Mouse (Mus musculus): ENCODE measurements around the gene Lce1a1.
A peak's percentile ranks its signal among the peaks of the same experiment; 100 is the strongest.

Gene Lce1a1

DNA sequence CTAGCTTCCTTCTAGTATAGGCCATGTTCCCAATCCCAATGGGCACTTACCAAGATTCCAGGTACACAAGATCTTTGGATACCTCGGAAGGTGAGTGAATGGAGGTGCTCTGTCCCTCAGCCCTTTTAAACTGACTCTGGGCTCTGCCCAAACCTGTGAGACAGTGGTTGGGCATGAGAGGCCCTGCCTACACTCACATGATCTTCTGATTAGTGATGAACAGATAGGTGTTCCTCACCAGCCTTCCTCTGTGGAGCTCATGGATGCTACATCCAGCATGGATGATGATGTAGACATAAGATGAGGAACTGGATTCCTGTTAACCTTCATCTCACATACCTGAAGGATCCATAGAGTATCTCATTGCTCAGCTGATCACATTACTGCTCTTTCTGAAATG, at the start of gene Lce1a1:
TSS of gene Lce1a1 (minus strand) at position 101 of the 400 bp plus-strand sequence.
- DNase-seq (ENCODE audit: extremely low read depth, insufficient read length, low spot score): no peak

DNA sequence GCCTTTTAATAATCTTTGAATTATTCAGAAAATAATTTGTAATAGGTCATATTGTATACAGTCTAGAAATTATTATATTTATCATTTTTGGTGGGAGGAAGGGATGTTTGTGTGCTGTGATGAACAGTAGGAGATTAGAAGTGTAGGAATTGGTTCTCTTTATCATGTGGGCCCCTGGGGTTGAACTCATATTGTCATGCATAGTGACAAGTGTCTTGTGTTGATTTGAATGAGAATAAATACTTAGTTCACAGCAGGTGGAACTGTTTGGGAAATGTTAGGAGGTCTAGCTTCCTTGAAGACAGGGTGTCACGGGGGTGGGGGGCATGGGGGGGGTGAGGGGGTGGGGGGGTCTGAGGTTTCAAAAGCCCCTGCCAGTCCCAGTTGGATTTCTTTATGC, 46.5 kb upstream of the Lce1a1 start:
- no peak for DNase-seq (ENCODE audit: extremely low read depth, insufficient read length, low spot score)

DNA sequence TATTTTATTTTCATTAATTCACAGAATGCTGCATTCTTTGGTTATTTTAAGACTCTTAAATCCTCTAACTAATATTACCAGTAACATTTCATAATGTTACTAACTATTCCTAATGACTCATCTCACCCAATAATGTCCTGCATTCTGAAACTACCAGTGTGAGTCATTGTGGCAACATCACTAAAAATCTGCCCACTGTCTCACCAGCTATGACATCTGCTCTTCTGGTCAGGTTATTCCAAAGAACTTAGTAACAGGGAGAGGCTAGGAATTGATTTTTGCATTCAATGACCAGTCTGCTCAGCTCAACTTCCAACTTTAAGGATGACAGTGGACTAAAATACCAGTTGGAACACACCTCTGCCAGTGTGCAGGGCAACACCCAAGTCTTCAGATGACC, 43.6 kb upstream of the Lce1a1 start:
- peak; percentile 69 for DNase-seq (ENCODE audit: extremely low read depth, insufficient read length, low spot score)

DNA sequence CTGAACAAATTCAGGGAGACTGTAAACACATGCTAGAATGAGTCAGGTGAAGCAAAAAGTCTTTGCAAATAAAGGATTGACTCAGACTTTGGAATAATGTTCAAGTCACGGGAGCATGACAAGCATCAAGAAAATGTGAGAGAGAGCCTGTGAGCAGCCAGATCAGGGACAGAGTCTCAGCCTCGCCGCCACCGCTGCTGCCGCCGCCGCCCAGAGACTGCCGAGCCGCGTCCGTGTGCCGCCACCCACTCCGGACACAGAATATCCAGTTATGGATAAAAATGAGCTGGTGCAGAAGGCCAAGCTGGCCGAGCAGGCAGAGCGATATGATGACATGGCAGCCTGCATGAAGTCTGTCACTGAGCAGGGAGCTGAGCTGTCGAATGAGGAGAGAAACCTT, 41.0 kb upstream of the Lce1a1 start:
- peak; percentile 24 for DNase-seq (ENCODE audit: extremely low read depth, insufficient read length, low spot score)

GRCm38 (mm10) chr3:92687110-92687509, 39.0 kb upstream of the Lce1a1 start, which contains the start of gene Lce1d:
Lce1d (minus strand) TSS chr3:92687210.
- DNase-seq (ENCODE audit: extremely low read depth, insufficient read length, low spot score): no peak

DNA sequence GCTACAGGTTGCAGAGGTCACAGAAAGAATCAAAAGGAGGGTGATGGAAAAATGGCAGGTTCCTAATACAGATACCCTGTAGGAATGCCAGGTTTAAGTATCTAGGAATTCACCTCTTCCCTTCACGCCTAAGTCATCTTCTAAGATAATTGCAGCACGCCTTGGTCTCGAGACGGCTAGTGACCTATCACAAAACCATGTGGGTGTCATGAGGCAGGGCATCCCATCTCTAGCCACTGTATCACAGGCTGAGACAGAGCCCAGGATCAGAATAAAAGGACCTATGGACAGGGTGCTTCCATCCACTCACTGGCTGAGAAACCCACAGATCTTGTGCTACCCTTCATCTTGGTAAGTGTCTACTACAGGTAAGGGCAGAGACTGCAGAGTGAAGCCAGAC, 30.8 kb upstream of the Lce1a1 start, which contains the start of gene Lce1c:
TSS of gene Lce1c (plus strand) at position 301 of the 400 bp plus-strand sequence.
- DNase-seq (ENCODE audit: extremely low read depth, insufficient read length, low spot score): no peak

- DNase-seq (ENCODE audit: extremely low read depth, insufficient read length, low spot score): no peak
Observed at GRCm38 (mm10) chr3:92670215-92670614, 22.1 kb upstream of the Lce1a1 start, which contains the start of gene Lce1a2. Lce1a2 (minus strand) TSS chr3:92670315.

- no peak for DNase-seq (ENCODE audit: extremely low read depth, insufficient read length, low spot score)
Observed at GRCm38 (mm10) chr3:92656826-92657225, 8.7 kb upstream of the Lce1a1 start, which contains the start of gene Lce1b. Lce1b (minus strand) TSS chr3:92656926.

DNA sequence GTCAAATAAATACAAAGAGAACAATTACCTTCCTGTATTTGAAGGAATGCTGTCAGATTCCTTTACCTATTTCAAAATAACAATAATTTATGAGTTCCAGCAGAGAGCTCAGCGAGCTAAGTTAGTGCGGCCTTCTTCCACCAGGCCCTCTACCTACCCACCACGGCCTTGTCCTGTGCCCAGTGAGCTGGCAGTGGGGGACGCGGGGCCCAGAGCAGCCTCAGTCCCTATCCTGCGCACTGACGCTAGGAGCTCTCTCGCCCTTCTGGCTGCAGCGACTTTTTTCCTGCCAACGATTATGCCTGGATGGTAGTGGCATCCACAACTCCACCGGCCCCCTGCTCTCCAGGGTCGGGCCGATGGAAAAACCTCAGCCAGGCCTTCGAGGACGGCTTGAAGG, 8.3 kb downstream of the Lce1a1 start:
- no peak for DNase-seq (ENCODE audit: extremely low read depth, insufficient read length, low spot score)

- DNase-seq (ENCODE audit: extremely low read depth, insufficient read length, low spot score): no peak
Observed at GRCm38 (mm10) chr3:92638653-92638991, 9.5 kb downstream of the Lce1a1 start.

DNA sequence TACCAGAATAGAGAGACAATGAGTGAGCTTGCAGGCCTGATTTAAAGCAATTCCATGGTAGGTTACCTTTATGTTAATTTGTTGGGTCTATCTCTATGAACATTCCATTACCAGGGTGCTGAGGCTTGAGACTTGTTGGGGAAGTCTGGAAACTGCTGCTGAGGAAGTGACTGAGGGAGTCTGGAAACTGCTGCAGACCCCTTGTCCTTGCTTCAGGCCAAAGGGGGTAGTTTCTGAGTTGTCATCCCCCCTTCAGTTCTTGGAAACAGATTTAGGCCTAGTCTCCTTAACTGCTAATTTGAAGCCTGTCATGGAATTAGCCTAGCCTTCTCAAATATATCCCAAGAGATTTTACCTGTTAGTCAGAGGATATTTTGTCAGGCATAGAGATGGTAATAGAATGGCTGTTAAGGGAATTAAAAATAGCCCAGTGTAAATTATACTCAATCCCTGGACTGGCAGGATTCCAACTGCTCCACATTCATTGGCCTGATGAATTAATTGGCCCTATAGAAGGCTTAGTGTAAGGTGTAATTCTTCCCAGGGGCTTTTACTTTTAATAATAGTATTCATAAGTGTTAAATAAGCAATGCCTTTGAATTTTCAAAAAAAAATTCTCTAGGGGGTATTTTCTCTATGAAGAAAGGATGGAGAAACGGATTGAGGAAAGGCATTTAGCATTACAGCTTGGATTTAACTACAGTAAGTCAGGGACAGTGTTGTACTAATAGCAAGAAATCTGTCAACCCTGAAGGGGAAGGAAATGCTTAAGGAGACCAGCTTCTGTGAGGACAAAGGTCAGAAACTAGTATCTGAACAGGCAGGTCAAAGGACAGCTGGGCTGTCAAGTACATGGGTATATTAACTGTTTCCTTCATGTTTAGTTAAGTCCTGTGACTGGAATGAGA, 10.1 kb downstream of the Lce1a1 start:
- no peak for DNase-seq (ENCODE audit: extremely low read depth, insufficient read length, low spot score)

DNA sequence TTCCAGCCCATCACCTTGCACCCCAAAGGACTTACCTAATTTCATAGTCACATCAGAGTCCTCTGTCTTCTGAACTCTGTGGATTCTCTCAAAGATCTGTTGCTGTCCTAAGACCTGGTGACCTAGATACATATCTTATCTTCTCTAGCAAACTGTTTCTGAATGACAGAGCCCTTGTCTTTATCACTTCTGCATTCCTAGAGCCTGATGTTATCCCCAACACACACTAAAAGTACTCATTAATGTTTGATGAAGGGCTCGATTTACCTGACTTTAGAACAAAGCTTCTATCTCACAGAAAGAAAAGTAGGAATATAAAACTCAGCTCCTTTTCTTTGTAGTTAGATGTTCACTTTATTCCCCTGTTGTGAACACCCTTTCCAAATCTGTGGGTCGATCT, 26.5 kb downstream of the Lce1a1 start, which contains the start of gene Lce6a:
TSS of gene Lce6a (minus strand) at position 101 of the 400 bp plus-strand sequence.
- DNase-seq (ENCODE audit: extremely low read depth, insufficient read length, low spot score): no peak

GRCm38 (mm10) chr3:92609804-92610203, 38.3 kb downstream of the Lce1a1 start:
- peak; percentile 18 for DNase-seq (ENCODE audit: extremely low read depth, insufficient read length, low spot score)

- no peak for DNase-seq (ENCODE audit: extremely low read depth, insufficient read length, low spot score)
Observed at GRCm38 (mm10) chr3:92607392-92607791, 40.7 kb downstream of the Lce1a1 start, which contains the start of gene 2210017I01Rik. 2210017I01Rik (minus strand) TSS chr3:92607492.

DNA sequence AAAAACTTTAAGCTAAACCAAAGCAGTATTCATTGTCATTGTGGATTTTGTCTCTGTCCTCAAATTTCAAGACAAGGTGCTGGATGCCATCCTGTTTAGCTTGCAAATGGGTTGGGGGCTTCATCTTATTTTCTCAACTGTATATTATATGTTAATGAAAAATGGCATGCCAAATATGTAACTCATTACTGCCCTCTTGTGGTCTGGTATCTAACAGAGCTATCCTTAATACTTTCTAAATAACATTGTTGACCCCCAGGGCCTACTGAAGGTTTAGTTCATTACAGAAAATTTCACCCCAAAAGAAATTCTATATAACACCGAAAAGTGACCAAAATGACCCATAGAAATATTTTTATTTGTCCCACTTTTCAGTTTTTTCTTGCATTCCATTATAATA, 45.9 kb downstream of the Lce1a1 start:
- no peak for DNase-seq (ENCODE audit: extremely low read depth, insufficient read length, low spot score)

DNA sequence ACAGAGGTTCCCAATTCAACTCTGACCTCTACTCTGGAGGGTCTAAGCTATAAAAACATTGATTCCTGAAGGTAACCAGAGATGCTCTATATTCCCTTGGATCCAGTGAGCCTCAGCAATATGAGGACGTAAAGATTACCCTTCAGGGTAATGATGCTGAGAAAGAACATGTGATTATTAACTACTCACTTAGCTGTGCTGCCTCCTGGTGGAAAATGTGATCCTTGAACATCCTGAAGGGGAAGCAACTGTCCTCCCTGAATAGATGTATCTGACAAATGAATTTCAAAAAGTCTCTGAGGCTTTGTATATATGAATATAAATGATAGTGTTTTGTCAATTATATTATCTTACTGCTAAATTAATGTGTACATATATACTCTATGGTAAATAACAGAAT, 47.7 kb downstream of the Lce1a1 start:
- DNase-seq (ENCODE audit: extremely low read depth, insufficient read length, low spot score): no peak

- DNase-seq (ENCODE audit: extremely low read depth, insufficient read length, low spot score): no peak
Observed at GRCm38 (mm10) chr3:92599973-92600372, 48.1 kb downstream of the Lce1a1 start.

DNA sequence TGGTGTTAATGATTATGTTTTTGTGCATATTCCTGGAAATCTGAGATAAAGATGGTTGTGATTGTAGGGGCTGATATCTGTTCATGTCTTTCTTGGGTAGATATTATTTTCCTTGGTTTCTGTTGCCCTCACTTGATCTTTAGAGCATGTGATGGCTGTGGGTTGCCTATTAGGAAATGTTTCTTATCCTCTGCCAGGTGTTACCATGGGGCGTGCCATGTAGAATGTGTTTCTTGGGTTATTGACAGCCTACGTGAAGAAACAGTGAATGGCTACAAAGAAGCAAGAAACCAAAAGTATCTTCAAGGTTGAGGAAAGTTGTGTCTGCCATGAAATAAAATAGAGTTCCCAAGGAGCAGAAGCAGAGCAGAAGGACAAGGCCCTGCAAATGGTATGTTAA, 49.7 kb downstream of the Lce1a1 start:
- DNase-seq (ENCODE audit: extremely low read depth, insufficient read length, low spot score): no peak

Data from 3134 (cell line).